Comparison of ENCODE assay signal across 8 mouse cellular contexts in the genomic region with DNA sequence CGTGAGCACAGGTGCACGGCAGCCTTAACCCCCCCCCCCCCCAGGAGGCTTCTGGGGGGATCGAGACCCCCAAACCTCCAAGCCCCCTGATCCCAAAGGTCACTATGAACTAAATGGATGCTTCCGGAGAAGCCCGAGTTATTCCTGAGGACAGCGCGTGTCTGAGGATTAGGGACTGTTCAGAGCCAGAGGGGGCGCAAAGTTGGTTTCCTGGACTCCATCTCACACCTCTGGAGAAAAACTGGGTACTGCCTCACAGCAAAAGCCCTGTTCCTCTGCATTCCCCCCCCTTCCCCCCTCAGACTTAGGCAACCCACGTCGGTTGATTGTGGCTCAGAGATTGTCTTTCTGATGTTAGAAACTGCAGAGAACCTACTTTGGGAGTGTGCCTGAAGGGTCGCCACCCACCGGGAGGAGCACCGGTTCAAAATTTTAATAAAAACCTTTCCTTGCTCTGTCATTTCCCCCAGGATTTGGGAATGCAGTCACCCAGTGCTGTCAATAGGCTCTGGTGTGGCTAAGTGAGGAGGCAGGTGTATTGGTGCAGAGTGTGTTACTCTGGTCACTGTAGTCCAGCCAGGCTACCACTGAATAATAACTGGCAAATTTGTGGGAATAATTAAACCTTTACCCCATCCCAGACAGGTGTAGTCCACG. TPM values are rescaled to one million over a fixed set of nuclear protein-coding genes. Genes with fewer than 3 reads are reported as not detected.
A peak's percentile ranks its signal among the peaks of the same experiment; 100 is the strongest.
DNase-seq lines count a peak whose midpoint lies in the region; ATAC-seq and TF ChIP-seq lines count a peak whose summit lies in the region.

No protein-coding gene starts in this region.

- H3K9me3 ChIP-seq in heart, embryonic 10.5 days: no peaks in the 10 kb centered on the region
- H3K9me3 ChIP-seq in ES-Bruce4 (replicated peaks; ENCODE audit: control insufficient read depth, insufficient read depth, low read length, poor library complexity, severe bottlenecking): no peaks in the 10 kb centered on the region
- H3K9me3 ChIP-seq in forebrain, embryonic 10.5 days: no peaks in the 10 kb centered on the region
- no peaks in the 10 kb centered on the region for H3K9me3 ChIP-seq in liver, embryonic 13.5 days (replicated peaks)
- H3K9me3 ChIP-seq in stomach, embryonic 16.5 days (replicated peaks; ENCODE audit: control insufficient read depth, low read length): no peaks in the 10 kb centered on the region

- peak overlapping the region; percentile 99 for H3K27ac ChIP-seq in heart, embryonic 10.5 days
- H3K27ac ChIP-seq in ES-Bruce4 (ENCODE audit: insufficient read depth, low read length): no peak overlapping the region
- peak overlapping the region; percentile 100 for H3K27ac ChIP-seq in forebrain, embryonic 10.5 days
- peak overlapping the region; percentile 97 for H3K27ac ChIP-seq in liver, embryonic 13.5 days
- H3K27ac ChIP-seq in stomach, embryonic 16.5 days (ENCODE audit: low read length): 0 out of 2 replicates have a peak overlapping the region, but pooled peaks have one; percentile 90

- no peak for ATAC-seq in liver, embryonic 13.5 days (ENCODE audit: low read depth)
- no peak for ATAC-seq in stomach, embryonic 16.5 days (ENCODE audit: insufficient read depth, low FRiP score)

- H3K9ac ChIP-seq in ES-Bruce4 (ENCODE audit: low read depth, poor library complexity, severe bottlenecking): peak overlapping the region; percentile 96
- peak overlapping the region; percentile 98 for H3K9ac ChIP-seq in liver, embryonic 13.5 days
- peak overlapping the region; percentile 89 for H3K9ac ChIP-seq in stomach, embryonic 16.5 days (ENCODE audit: low read length)

- intact Hi-C loops in heart, postnatal 36 days (cut with DNase I): loop anchor here (2.0 kb wide), 1 partner anchor 23 kb away; no protein-coding TSS in a partner anchor

- no peak for TF ChIP-seq EP300 in ES-Bruce4 (IDR thresholded peaks at IDR 0.05; ENCODE audit: insufficient read depth, low read depth, low read length)

- no peak for TF ChIP-seq CTCF in ES-Bruce4 (IDR thresholded peaks at IDR 0.05; ENCODE audit: low read depth, low read length)

- H3K4me3 ChIP-seq in heart, embryonic 10.5 days: peak overlapping the region; percentile 88
- peak overlapping the region; percentile 96 for H3K4me3 ChIP-seq in ES-Bruce4 (ENCODE audit: low read depth, low read length)
- peak overlapping the region; percentile 86 for H3K4me3 ChIP-seq in forebrain, embryonic 10.5 days
- peak overlapping the region; percentile 86 for H3K4me3 ChIP-seq in liver, embryonic 13.5 days (replicated peaks)
- H3K4me3 ChIP-seq in stomach, embryonic 16.5 days (replicated peaks; ENCODE audit: low read length): peak overlapping the region; percentile 67

- peak; percentile 81 for DNase-seq in heart, embryonic 10.5 days (ENCODE audit: low spot score)
- DNase-seq in heart, postnatal 36 days: no peak
- no peak for DNase-seq in forebrain, embryonic 10.5 days (ENCODE audit: extremely low spot score, low spot score)
- no peak for DNase-seq in liver, embryonic 13.5 days
- DNase-seq in embryo, embryonic 10 days (ENCODE audit: low spot score): no peak
- DNase-seq in gastrocnemius, postnatal 4 days (ENCODE audit: low spot score in 2 of 2): no peak

- H3K4me2 ChIP-seq in liver, embryonic 13.5 days: peak overlapping the region; percentile 96
- peak overlapping the region; percentile 87 for H3K4me2 ChIP-seq in stomach, embryonic 16.5 days (ENCODE audit: low read depth, low read length)

- peaks cover 35% of the 10 kb centered on the region for H3K4me1 ChIP-seq in heart, embryonic 10.5 days
- no peaks in the 10 kb centered on the region for H3K4me1 ChIP-seq in ES-Bruce4 (ENCODE audit: control insufficient read depth, insufficient read depth, low read length)
- peaks cover 77% of the 10 kb centered on the region for H3K4me1 ChIP-seq in forebrain, embryonic 10.5 days
- peaks cover 76% of the 10 kb centered on the region for H3K4me1 ChIP-seq in liver, embryonic 13.5 days (replicated peaks)
- peaks cover 6% of the 10 kb centered on the region; the same call in 1 of the 2 replicates for H3K4me1 ChIP-seq in stomach, embryonic 16.5 days (ENCODE audit: control insufficient read depth, insufficient read depth, low read length)

- H3K27me3 ChIP-seq in heart, embryonic 10.5 days (ENCODE audit: insufficient read depth, poor library complexity, severe bottlenecking): 0 out of 2 replicates have a peak, but pooled peaks cover 9% of the 10 kb centered on the region
- no peaks in the 10 kb centered on the region for H3K27me3 ChIP-seq in ES-Bruce4 (ENCODE audit: control insufficient read depth, insufficient read depth, low read length, poor library complexity, severe bottlenecking)
- peaks cover 19% of the 10 kb centered on the region; the same call in 1 of the 2 replicates for H3K27me3 ChIP-seq in forebrain, embryonic 10.5 days (ENCODE audit: poor library complexity, severe bottlenecking)
- H3K27me3 ChIP-seq in liver, embryonic 13.5 days: no peaks in the 10 kb centered on the region
- no peaks in the 10 kb centered on the region for H3K27me3 ChIP-seq in stomach, embryonic 16.5 days (ENCODE audit: control insufficient read depth, insufficient read depth, low read length)

- WGBS in heart, embryonic 10.5 days: 12% methylated on average over 14 of the region's 14 CpGs
- WGBS in forebrain, embryonic 10.5 days: 11% methylated on average over 14 of the region's 14 CpGs
- 7% methylated on average over 14 of the region's 14 CpGs for WGBS in liver, embryonic 13.5 days (ENCODE audit: insufficient replicate concordance)
- 9% methylated on average over 14 of the region's 14 CpGs for WGBS in stomach, embryonic 16.5 days

- no peaks in the 10 kb centered on the region for H3K36me3 ChIP-seq in heart, embryonic 10.5 days
- H3K36me3 ChIP-seq in ES-Bruce4 (ENCODE audit: control insufficient read depth, insufficient read depth, low read length, poor library complexity, severe bottlenecking): no peaks in the 10 kb centered on the region
- H3K36me3 ChIP-seq in forebrain, embryonic 10.5 days (replicated peaks): no peaks in the 10 kb centered on the region
- peaks cover 4% of the 10 kb centered on the region for H3K36me3 ChIP-seq in liver, embryonic 13.5 days
- no peaks in the 10 kb centered on the region for H3K36me3 ChIP-seq in stomach, embryonic 16.5 days (ENCODE audit: control insufficient read depth, insufficient read depth, low read length)

- no peak for TF ChIP-seq POLR2A in ES-Bruce4 (IDR thresholded peaks at IDR 0.05; ENCODE audit: insufficient read depth, low read length)

RNA-seq across cellular contexts. Expression of gene Slc16a6, which starts 0.8 kb away (rescaled TPM):
- 12.7 and 16.5 TPM in 2 replicates for polyA plus RNA-seq in heart, embryonic 10.5 days (2016; fragmentation: Nextera tagmentation; extraction: Ambion mirVana)
- 1 to 10 TPM; 5.5 to 7.4 TPM for total RNA-seq in heart, postnatal 36 days (2021)
- polyA plus RNA-seq in ES-Bruce4 (2011; ENCODE audit: insufficient read depth, insufficient read length, low read depth, missing spikeins): 12.7 and 14.7 TPM in 2 replicates
- 6.5 and 6.8 TPM in 2 replicates for polyA plus RNA-seq in forebrain, embryonic 10.5 days (2016; fragmentation: Nextera tagmentation; extraction: Ambion mirVana)
- polyA plus RNA-seq in liver, embryonic 13.5 days (2015; fragmentation: Nextera tagmentation; extraction: Ambion mirVana): 47.0 and 51.9 TPM in 2 replicates
- polyA plus RNA-seq in stomach, embryonic 16.5 days (2015; fragmentation: Nextera tagmentation; extraction: Ambion mirVana): 13.1 and 13.3 TPM in 2 replicates
- total RNA-seq in gastrocnemius, postnatal 4 days (2021): 10 to 100 TPM; 16.8 to 17.6 TPM

RNA-seq across cellular contexts. Expression of gene Arsg, which starts 1.0 kb away (rescaled TPM):
- polyA plus RNA-seq in heart, embryonic 10.5 days (2016; fragmentation: Nextera tagmentation; extraction: Ambion mirVana): 3.3 and 4.6 TPM in 2 replicates
- total RNA-seq in heart, postnatal 36 days (2021): 1 to 10 TPM; 1.4 to 1.9 TPM
- polyA plus RNA-seq in ES-Bruce4 (2011; ENCODE audit: insufficient read depth, insufficient read length, low read depth, missing spikeins): 5.7 and 5.8 TPM in 2 replicates
- polyA plus RNA-seq in forebrain, embryonic 10.5 days (2016; fragmentation: Nextera tagmentation; extraction: Ambion mirVana): 2.2 and 2.8 TPM in 2 replicates
- polyA plus RNA-seq in liver, embryonic 13.5 days (2015; fragmentation: Nextera tagmentation; extraction: Ambion mirVana): 2.8 and 3.2 TPM in 2 replicates
- polyA plus RNA-seq in stomach, embryonic 16.5 days (2015; fragmentation: Nextera tagmentation; extraction: Ambion mirVana): 4.1 and 5.2 TPM in 2 replicates
- 10 to 100 TPM; 11.3 to 12.4 TPM for total RNA-seq in gastrocnemius, postnatal 4 days (2021)

RNA-seq across cellular contexts. Expression of gene Amz2, which starts 48.5 kb away (rescaled TPM):
- 35.4 and 37.1 TPM in 2 replicates for polyA plus RNA-seq in heart, embryonic 10.5 days (2016; fragmentation: Nextera tagmentation; extraction: Ambion mirVana)
- 10 to 100 TPM; 51.9 to 56.7 TPM for total RNA-seq in heart, postnatal 36 days (2021)
- polyA plus RNA-seq in ES-Bruce4 (2011; ENCODE audit: insufficient read depth, insufficient read length, low read depth, missing spikeins): 78.5 and 80.2 TPM in 2 replicates
- 41.9 and 44.4 TPM in 2 replicates for polyA plus RNA-seq in forebrain, embryonic 10.5 days (2016; fragmentation: Nextera tagmentation; extraction: Ambion mirVana)
- polyA plus RNA-seq in liver, embryonic 13.5 days (2015; fragmentation: Nextera tagmentation; extraction: Ambion mirVana): 14.6 and 18.4 TPM in 2 replicates
- 37.0 and 41.0 TPM in 2 replicates for polyA plus RNA-seq in stomach, embryonic 16.5 days (2015; fragmentation: Nextera tagmentation; extraction: Ambion mirVana)
- 10 to 100 TPM; 47.4 to 55.9 TPM for total RNA-seq in gastrocnemius, postnatal 4 days (2021)
